Mouse (Mus musculus): ENCODE results near the gene Car9.
"Not testable (repeated sequence)": the region's sequence is repeated elsewhere in the genome, so short reads cannot be mapped to it uniquely, and the experiment has no call there.

Car9 gene

GRCm38 (mm10) chr4:43528487-43528886, 21.7 kb downstream of the Car9 start:
- DNase-seq (ENCODE audit: extremely low spot score) = no peak

- no peak for DNase-seq (ENCODE audit: extremely low spot score)
These were observed 23.3 kb downstream of the Car9 start for GRCm38 (mm10) chr4:43530081-43530501.

- DNase-seq (ENCODE audit: extremely low spot score) = peak; percentile 68
These were observed 23.8 kb downstream of the Car9 start for GRCm38 (mm10) chr4:43530581-43530980.

GRCm38 (mm10) chr4:43533270-43533669, 26.5 kb downstream of the Car9 start:
- no peak for DNase-seq (ENCODE audit: extremely low spot score)

- no peak for DNase-seq (ENCODE audit: extremely low spot score)
These were observed 28.9 kb downstream of the Car9 start for GRCm38 (mm10) chr4:43535628-43536027.

GRCm38 (mm10) chr4:43536031-43536430, 29.3 kb downstream of the Car9 start:
- no peak for DNase-seq (ENCODE audit: extremely low spot score)

- DNase-seq (ENCODE audit: extremely low spot score) = no peak
These were observed 35.3 kb downstream of the Car9 start for GRCm38 (mm10) chr4:43542044-43542443.

- no peak for DNase-seq (ENCODE audit: extremely low spot score)
These were observed 39.7 kb downstream of the Car9 start for GRCm38 (mm10) chr4:43546375-43547047.

GRCm38 (mm10) chr4:43547160-43547559, 40.4 kb downstream of the Car9 start:
- no peak for DNase-seq (ENCODE audit: extremely low spot score)

GRCm38 (mm10) chr4:43549055-43549454, 42.3 kb downstream of the Car9 start:
- DNase-seq (ENCODE audit: extremely low spot score) = no peak

GRCm38 (mm10) chr4:43551854-43552253, 45.1 kb downstream of the Car9 start:
- not testable (repeated sequence) for DNase-seq (ENCODE audit: extremely low spot score)

GRCm38 (mm10) chr4:43552437-43552836, 45.7 kb downstream of the Car9 start:
- DNase-seq (ENCODE audit: extremely low spot score) = no peak

- no peak for DNase-seq (ENCODE audit: extremely low spot score)
These were observed 47.1 kb downstream of the Car9 start for GRCm38 (mm10) chr4:43553891-43554290.

GRCm38 (mm10) chr4:43555926-43556325, 49.2 kb downstream of the Car9 start:
- no peak for DNase-seq (ENCODE audit: extremely low spot score)

GRCm38 (mm10) chr4:43558028-43558630, 51.4 kb downstream of the Car9 start:
- peak; percentile 78 for DNase-seq (ENCODE audit: extremely low spot score)

- peak; percentile 84 for DNase-seq (ENCODE audit: extremely low spot score)
These were observed 52.0 kb downstream of the Car9 start for GRCm38 (mm10) chr4:43558631-43559356.

GRCm38 (mm10) chr4:43559519-43560242, 52.9 kb downstream of the Car9 start:
- no peak for DNase-seq (ENCODE audit: extremely low spot score)

- peak; percentile 40 for DNase-seq (ENCODE audit: extremely low spot score)
These were observed 53.5 kb downstream of the Car9 start for GRCm38 (mm10) chr4:43560243-43560611.

- no peak for DNase-seq (ENCODE audit: extremely low spot score)
These were observed 54.2 kb downstream of the Car9 start for GRCm38 (mm10) chr4:43560976-43561375.

GRCm38 (mm10) chr4:43561436-43561996, 54.8 kb downstream of the Car9 start:
- no peak for DNase-seq (ENCODE audit: extremely low spot score)

- peak; percentile 94 for DNase-seq (ENCODE audit: extremely low spot score)
These were observed 55.4 kb downstream of the Car9 start, which contains the start of the genes Creb3 and Tln1 for GRCm38 (mm10) chr4:43561997-43562768. Gene Creb3, plus strand, starts transcription at chr4:43562332. Gene Tln1, minus strand, starts transcription at chr4:43562691.

Data from embryo, embryonic 9.5 days (tissue).